Mouse (Mus musculus) left cerebral cortex, adult 8-10 months (tissue): ENCODE results near the gene Ehhadh. TPM values are rescaled to one million over a fixed set of nuclear protein-coding genes. Genes with fewer than 3 reads are reported as not detected.
A peak's percentile ranks its signal among the peaks of the same experiment; 100 is the strongest.
"Not testable (repeated sequence)": the region's sequence is repeated elsewhere in the genome, so short reads cannot be mapped to it uniquely, and the experiment has no call there.

Experiments used
- DNase-seq, 2 experiments: peaks; one replicate each; pipeline ENCODE4 v3.0.0; 2022; ENCODE audit warnings: low spot score in 2 of 2
- total RNA-seq, 4 experiments: library from RNA; stranded (reverse); gene quantifications; 2 replicates each; pipeline ENCODE4 v1.2.4; 2022

The Ehhadh gene
- total RNA-seq = 1 to 10 TPM; 2.4 to 3.3 (median 2.6) TPM

DNA sequence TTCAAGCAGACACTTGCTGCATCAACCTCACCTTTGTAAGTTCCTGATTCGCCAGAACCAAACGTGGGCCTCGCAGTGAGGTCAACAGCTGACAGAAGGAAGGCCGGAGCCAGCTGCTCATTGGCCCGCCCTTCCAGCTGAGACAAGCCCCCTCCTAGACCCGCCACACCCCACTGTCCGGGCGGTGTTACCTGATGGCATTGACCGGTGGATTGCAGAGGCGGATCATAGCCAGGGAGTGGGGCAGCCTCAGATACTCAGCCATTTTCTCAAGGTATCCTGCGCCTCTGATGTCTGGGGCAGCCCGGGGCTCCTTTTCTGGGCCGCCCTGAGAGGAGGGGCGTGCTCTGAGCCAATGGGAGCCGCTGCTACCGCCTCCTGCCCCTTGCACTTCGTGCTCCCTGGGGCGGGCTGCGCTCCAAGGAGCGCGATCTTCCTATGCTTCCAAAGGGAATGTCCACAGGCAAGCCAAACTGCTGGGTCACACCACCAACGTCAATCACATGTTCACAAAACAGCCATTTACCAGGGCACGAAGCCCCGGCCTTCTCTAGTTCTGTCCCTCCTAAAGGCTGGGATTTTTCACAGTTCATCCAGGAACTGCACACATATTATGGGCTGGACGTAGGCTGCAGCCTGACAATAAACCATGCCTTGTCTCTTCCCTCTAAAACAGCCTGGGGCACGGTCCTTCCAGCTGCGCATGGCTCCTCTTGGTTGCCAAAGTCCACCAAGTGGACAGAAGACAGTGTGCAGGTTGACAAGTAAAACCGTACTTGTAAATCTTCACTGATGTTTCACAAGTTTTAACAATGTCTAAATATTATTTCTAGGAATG, at the start of gene Ehhadh:
Ehhadh (minus strand) TSS at position 292 of the 838 bp plus-strand sequence.
- DNase-seq = peak; percentile 37 to 43

DNA sequence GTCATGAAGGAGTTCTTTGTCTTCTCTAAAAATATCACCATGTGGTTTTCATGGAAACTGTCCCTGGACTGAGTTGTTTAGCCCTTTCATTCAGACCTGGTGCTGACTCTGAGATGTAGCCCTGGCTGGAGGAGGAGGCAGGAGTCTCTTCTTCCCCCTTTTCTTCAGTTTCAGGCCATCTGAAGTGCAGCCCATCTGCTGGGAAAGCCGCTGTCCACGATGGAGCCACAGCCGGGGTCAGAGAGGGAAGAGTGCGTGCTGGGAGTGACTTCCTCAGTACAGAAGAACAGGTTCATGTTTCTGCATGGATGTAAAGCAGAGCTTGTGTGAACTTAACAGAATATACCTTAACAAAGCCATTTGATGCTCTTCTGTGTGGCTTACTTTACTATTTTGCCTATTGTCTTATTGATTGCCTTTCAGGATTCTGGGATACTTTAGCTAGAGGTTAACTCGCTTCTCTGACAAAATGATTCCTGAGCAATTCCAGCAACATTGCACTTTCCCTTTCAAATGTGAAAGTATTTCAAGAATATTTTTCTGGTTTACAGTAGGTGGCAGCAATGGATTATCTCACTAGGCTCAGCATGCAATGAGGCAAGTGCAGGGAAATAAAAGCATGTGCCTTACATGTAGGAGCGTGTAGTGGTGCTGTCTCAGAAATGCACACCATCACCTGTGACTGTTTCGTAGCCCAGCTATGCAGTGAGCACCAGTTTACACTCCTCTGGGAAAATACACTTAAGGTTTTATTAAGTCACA, 48.9 kb upstream of the Ehhadh start:
- DNase-seq = no peak

DNA sequence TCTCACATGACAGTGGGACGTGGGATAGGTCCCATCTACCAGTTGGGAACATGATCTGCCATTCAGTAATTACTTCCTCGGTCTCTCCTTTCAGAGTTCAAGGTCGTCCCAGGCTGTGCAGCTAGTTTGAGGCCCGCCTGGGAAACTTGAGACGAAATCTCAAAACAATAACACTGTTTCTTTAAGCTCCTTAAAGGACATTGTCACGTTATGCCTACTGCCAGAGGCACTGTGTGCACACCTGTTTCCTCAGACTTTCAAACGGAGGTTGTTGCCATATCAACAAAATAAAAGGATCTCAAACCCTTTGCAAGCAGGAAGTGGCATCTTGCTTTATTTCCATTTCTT, 48.0 kb upstream of the Ehhadh start:
- DNase-seq = no peak

DNA sequence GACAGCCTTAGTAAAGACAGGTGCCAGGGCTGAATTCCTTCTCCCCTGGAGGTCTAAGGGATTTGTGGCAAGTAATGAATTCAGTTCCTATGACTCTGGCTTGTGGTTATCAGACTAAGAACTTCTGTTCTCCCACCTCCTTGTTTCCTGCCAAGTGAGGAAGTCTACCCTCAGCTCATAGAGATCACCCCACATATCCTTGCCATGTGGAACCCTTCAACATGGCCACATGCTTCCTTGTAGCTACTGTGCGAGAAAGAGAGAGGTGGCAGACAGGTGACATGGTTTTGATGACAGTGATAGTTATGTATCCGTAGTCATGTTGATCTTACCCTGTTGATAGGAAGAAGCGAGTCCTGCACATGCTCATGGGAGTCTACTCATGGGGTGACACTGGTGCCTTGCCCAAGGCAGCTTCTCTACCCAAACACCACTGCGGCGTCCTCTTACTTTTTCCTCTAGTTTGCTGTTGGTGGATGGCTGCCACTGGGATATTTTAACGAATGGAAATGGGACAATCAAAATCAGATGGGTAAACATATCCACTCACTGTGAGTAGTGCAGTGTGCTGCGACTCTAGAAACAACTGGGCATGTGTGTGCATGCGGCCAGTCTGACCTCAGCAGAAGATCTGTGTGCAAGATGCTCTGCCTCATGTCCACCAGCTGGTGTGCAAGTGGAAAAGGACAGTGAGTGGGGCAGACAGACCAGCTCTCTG, 47.4 kb upstream of the Ehhadh start:
- DNase-seq = no peak

DNA sequence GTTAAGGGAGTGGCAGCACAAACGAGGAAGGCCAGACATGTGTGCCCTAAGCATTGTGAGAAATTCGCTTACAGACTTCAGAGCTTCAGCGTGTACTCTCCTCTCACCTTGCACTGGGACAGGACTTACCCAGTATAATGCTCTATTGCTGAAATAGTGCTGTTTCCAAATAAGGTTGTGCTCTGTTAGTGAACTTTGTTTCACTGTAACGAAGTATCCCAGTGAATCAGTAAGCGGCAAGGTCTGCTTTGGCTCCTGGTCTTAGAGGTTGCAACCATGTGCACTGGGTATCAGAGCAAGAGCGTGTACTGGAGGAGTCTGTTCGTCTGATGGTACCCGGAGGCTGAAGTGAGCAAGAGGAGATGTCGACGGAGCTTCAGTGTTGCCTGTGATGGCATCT, 46.4 kb upstream of the Ehhadh start:
- no peak for DNase-seq

DNA sequence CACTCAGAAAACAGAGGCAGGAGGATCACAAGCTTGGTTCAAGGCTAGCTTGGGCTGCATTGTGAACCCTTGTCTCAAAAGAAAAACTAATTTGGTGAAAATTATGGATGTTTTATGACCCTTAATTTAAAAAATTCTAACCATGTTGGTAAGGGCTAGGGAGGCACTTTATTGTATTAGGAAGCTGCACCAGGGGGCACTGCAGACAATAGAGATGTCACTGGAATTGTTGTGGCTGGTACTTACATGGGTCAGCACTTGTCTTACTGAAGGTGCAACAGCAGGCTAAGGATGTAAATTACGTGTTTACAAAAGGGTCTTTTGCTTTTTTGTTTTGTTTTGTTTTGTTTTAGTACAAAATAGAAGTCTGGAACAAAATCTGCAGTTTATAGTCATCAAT, 45.9 kb upstream of the Ehhadh start:
- no peak for DNase-seq

DNA sequence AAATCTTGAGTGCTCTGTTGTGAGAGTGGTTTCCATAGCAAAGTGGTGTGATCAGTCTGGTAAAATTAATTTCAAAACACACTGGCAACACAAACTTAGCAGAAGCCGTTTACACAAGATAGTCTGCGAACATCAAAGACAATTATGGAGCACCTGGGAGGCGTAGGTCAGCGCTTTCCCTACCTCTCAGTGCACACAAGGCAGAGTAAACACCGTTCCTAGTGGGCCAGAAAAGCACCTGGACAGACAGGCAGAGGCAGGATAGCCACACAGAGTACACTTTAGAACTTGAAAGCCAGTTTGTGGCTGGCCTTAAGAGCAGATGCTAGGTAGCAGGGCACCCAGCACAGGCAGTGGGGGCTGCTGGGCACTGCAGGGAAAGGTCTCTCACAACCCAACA, 44.2 kb upstream of the Ehhadh start:
- no peak for DNase-seq

DNA sequence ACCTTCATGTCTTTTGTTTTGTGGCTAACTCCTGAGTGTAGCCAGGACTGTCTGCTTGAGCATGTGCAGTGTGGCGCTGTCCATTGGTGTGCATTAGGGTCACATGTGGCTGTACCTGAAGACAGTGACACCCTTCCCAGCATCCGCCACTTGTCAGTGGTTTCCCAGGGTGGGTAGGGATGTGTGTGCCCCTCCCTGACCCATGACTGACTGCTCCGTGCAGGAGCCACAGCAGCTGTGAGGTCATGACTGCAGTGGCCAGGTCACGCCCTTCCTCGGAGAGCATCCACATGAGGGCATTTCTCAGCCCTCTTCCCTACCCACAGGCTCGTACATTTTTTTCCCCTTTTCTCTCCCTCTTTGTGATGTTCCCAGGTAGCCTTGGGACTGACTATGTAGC, 43.2 kb upstream of the Ehhadh start:
- DNase-seq = no peak

DNA sequence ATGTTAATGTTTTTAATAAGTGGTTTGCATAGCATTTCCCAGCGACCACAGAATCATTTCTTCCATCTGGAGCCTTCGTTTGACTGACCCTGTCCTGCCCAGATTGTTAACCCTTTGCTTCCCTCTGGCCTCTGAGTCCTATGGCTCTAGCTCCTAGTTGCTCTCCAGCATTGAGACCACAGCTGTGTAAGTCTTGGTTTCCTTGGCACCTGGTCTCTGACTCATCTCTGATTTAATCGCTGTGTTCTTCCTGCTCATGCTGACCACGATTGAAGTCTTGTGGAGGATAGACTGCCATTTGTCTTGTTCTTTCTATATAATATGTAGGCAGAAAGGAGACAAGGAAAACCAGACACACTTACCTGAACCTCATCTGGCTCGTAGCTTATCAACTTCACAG, 42.1 kb upstream of the Ehhadh start:
- DNase-seq = no peak

DNA sequence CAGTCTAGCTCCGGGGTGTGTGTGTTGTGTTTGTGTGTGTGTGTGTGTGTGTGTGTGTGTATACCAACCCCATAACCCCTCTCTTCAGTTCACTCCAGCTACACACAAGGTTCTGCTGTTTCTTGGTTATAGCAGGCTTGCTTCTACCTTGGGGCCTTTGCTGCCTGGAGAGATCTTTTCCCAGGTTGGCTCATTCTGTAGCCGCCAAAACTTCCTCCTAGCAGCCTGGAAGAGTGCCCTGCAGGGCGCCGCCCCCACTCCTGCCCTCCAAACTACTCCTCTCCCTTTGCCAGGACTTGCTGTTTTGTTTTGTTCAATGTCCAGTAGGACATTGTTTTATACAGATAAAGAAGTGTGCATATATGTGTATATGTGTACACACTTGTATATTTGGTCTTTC, 40.0 kb upstream of the Ehhadh start:
- DNase-seq = no peak

DNA sequence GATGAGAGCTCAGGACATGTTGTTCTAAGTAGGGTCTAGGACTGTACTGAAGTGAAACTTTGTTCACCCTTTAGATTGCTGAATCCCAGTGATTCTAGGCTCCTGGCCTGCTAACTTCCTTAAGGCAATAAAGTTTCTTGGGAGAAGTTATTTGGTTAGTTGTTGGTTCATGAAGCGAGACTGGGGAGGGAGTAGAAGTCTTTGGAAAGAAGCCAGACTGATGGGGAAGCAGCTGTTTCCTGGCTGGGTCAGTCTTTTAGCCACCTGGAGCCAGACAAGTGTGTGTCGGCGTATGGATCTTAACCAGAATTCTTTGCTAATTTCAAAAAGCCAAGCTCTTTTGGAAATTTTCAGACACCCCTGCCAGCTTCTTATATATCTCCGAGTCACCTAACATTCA, 39.5 kb upstream of the Ehhadh start:
- no peak for DNase-seq

DNA sequence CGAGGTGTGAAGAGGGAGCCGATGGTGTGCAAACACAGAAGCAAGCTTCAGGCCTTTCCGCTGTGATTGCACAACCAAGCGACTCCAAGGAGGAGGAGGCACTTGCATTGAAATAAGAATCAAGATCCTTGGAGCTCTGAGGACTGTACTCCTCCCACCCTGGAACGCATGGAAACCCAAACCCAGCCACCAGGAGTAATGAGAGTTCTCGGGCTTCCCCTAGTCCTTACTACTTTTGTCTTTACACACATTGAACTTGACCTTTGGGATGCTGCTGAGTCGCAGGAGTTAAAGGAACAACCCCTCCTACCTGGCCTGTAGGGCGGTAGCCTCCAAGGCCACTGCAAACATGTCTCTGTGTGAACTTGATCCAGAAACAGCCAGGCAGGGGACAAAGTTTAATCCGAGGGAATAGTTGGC, 38.0 kb upstream of the Ehhadh start:
- DNase-seq = no peak

DNA sequence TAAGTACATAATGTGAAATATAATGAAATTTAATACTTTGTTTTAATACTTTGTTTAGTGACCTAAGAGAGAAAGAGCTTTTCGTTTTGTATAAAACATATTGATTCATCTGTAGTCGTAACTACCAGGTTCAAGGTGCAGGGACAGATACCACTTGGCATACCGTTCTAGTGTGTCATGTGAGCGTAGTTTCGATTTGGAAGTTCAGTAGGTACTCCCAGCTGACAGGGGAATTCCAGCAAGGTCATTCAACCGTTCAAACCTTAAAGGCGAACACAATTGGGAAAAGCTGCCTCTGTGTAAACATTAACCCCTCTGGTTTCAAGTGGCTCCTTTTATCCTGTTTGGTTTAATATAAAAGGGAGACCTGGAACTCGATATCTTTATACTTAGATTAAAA, 31.0 kb upstream of the Ehhadh start:
- DNase-seq = no peak

DNA sequence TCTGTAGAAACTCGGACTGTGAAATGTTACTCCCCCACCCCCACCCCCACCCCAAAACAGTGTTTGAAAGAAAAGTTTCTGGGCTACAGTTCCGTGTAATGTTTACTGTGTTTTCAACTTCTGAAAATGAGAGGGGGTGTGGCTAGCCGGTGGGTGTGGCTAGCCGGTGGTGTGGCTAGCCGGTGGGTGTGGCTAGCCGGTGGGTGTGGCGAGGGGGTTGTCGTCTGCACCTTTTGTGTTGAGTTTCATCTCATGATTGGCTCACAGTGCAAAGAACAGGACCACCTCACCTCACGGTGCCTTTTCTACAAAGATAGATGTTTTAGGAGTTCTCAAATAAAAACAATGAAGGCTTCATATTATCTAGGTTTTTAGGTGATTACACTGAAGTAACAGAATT, 30.5 kb upstream of the Ehhadh start:
- no peak for DNase-seq

DNA sequence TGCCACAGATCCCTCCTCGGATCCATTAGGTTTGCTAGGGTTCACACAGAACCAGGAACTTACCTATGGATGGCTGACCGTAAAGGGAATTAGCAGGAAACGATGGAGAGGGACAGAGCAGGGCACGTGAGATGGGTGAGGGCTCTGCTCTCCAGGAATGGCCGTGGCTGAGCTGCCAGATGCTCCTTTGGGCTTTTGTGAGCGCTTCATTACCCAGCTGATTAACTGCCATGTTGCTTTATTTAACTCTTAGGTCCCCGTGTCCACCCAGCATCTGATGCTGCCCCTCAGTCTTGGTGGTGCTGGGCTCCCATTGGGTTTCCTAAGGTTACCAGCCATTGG, 28.0 kb upstream of the Ehhadh start:
- DNase-seq = no peak

DNA sequence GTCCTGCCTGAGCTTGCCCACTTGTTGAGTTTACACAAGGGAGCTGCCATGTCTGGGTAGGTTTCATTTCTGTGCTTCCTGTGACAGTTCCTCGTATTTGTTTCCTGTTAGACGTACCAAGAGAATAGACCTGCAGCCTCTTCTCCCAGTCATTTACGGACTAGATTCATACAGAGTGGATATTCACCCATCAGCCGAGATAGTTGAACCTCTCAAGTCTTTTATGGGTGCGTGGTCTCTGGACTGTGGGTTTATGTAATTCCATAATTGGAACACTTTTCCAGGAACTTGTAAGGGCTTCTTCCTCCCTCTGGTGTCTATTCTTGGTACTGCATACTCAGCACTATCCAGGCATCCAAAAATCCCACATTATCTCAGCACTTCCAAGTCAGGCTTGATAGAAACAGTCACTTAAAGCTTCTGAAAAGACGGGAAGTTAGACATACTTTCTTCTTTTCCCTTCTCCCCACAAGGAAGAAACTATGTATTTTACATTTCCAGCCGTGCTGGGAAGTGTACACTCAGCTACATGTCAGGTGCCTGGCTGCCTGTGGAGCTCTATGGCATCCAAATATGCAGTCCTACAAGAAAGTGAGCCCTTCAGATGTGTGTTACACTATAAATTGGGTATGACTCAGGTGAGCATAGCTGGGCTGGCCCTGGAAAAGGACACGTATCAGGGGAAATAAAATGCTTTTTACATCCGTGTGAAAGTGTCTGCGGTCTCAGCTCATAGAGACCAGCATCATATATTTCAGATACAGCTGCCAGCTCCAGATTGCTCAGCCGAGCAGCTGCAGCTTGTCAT, 27.5 kb upstream of the Ehhadh start:
- DNase-seq = peak; percentile 28 to 41

DNA sequence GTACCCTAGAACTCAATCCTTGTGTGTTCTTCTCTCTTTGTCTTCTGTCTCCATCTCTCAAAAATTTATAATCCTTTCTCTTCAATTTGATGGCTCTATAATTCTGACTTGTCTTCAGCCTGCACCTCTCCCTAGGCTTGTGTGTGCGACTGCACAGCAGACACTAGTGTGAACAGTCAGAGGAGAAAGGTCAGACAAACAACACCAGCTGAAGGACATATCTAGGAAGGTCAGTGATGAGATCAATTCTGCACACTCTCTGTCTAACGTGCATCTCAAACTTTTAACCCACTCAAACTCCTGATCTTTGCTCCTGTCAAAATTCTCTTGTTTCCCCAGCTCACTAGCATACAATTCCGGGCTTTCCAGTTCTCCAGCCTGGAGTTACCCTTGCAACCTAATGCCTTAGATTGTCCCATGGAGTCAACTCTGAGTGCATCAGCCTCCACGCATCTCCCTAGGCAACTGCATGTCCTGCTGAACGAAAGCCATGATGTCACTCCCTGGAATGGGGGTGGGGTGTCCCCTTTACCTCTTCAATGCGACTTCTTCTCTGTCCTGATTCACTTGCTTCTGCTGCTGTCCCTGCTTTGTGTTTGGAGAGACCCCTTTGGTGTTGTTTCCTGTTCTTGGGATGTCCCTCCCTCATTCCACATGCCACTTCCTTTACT, 25.7 kb upstream of the Ehhadh start:
- no peak for DNase-seq

DNA sequence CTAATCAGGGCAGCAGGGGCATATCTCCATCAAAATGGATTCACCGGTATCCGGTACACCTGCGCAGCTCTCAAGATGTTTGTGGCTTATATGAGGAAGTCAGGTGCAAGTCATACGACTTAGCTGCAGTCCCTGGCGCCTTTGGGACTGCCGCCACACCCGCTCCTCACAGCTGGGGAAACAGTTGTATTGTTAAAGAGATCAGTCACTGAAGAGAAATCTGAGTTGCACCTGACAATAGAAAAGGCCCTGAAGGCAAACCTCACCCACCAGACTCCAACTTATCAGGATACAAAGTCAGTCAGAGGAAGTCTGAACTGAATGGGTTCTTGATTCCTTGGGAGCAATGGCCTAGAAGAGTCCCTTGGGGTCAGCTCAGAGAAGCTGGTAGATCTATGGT, 20.2 kb upstream of the Ehhadh start:
- not testable (repeated sequence) for DNase-seq

DNA sequence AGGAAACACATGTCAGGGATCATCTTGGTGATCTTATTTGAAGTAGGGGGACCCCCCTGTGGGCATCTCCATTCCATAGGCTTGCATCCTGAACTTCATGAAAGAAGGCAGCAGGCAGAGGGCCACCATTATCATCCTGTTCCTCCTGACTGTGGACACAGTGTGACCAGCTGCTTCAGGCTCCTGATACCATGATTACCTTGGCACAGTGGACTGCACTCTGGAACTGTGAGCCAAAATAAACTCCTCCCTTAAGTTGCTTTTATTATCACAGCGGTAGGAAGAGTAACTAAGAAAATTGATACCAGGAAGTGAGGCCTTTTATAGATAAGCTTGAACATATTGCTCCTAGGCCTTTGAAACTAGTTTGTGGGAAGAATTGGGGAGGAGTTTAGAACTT, 19.3 kb upstream of the Ehhadh start:
- DNase-seq = no peak

DNA sequence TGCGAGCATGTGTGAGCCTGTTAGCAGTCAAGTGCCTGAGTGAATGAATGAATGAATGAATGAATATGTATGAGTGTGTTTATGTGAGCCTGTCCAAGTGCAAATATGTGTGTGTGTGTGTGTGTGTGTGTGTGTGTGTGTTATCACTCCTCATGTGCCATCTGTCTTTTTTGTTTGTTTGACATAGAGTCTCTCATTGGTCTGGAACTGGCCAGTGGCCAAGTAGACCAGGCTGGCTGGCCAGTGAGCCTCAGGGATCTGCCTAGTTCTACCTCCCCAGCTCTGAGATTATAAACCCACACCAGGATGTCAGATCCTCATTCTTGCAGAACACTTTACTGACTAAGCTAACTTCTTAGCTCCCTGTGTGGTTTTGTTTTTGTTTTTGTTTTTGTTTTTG, 16.7 kb upstream of the Ehhadh start:
- no peak for DNase-seq

DNA sequence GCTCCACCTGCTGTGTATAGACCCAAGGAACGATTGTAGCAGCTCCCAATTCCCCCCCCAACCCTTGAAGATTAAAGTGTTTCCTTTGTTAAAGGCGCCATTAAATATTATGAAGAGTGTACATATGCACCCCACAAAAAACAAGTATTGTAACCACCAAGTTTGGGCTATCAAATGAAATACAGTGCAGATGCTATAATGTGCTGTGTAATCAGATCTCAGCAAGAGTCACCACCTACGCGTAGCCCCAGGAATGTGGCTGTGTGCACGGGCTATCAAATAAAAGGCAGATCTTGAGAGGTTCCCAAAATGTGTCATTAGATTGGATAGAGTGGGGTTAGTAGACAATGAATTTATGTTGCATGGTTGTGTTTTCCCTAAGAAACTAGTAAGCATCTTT, 7.5 kb upstream of the Ehhadh start:
- DNase-seq = no peak
